Mouse (Mus musculus) gastrocnemius, adult 18-20 months (tissue): ENCODE data around the gene Rtn1. TPM values are rescaled to one million over a fixed set of nuclear protein-coding genes. Genes with fewer than 3 reads are reported as not detected.
"Not testable (repeated sequence)": the region's sequence is repeated elsewhere in the genome, so short reads cannot be mapped to it uniquely, and the experiment has no call there.

Source experiments
- DNase-seq: peaks from one replicate; pipeline ENCODE4 v3.0.0; 2021; ENCODE audit warnings: low spot score
- total RNA-seq, 2 experiments: library from RNA; stranded (reverse); gene quantifications; 2 replicates each; pipeline ENCODE4 v1.2.3; 2021

The Rtn1 gene
- total RNA-seq, 2 experiments from 2014 or later, result 1.9 to 2.3 TPM

GRCm38 (mm10) chr12:72325025-72325424, 83.8 kb downstream of the Rtn1 start:
- DNase-seq, result no peak

- DNase-seq, result no peak
Measured at GRCm38 (mm10) chr12:72324210-72324871, 84.5 kb downstream of the Rtn1 start.

- no peak for DNase-seq
Measured at GRCm38 (mm10) chr12:72323778-72324177, 85.1 kb downstream of the Rtn1 start.

- DNase-seq, result no peak
Measured at GRCm38 (mm10) chr12:72315732-72316465, 93.0 kb downstream of the Rtn1 start.

- DNase-seq, result no peak
Measured at GRCm38 (mm10) chr12:72310818-72311217, 98.0 kb downstream of the Rtn1 start.

GRCm38 (mm10) chr12:72308506-72308905, 100.3 kb downstream of the Rtn1 start:
- DNase-seq, result no peak

DNA sequence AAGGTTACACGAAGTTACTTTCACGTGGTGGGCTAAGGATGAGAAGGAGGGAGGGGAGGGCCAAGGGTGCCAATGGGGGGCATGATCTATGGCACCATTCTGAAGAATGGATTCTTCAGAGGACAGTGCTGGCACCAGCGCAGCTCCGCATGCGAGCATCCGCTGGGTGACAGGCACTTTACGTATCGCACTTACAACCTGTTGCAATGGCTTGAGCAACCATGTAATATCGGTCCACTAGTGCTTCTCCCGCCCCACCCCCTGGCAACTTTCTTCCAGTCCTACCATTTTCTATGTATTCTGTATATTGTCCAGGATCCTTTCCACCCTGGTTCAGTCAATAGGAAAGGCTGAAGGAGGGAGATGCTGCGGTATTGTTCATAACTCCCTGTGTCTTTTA, 102.6 kb downstream of the Rtn1 start:
- DNase-seq, result no peak

GRCm38 (mm10) chr12:72305421-72305820, 103.4 kb downstream of the Rtn1 start:
- DNase-seq, result no peak

GRCm38 (mm10) chr12:72304985-72305384, 103.9 kb downstream of the Rtn1 start:
- DNase-seq, result no peak

GRCm38 (mm10) chr12:72304347-72304688, 104.5 kb downstream of the Rtn1 start:
- no peak for DNase-seq

GRCm38 (mm10) chr12:72303624-72304346, 105.1 kb downstream of the Rtn1 start:
- no peak for DNase-seq

DNA sequence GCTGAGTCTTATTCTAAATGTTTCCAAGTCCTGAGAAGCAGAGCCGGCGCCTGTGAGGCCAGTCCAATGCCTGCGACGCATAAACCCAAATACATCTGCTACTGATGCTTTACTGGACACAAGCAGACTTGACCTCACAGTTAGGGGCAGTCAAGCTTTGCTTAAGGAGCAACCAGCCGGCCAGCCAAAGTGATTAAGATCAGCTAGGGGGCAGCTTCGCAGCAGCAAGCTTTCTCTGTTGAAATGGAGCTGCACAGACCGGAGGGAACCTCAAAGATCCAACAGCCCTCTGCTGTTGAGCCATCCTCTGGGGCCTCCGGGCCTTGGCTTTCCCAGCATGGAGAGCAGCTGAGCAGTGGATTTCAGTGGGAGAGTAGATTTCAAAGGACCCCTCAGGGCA, 107.4 kb downstream of the Rtn1 start:
- DNase-seq, result no peak

DNA sequence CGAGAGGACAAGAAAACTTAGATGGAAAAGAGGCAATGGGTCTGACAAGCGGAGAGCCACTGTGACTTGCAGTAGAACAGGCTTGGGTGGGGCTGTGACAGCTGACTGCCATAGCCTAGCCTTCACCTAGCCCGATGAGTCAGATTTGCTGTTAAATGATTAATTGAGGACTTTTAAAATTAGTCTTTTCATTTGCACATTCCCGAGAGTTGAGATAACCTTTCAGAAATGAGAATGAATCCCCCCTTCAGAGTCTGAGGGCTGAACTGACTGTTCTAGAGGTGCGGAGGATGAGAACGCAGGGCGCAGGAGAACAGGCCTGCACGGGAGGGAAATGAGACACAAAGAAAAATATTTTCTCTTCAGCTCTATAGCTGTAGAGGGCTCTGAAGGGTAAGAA, 107.9 kb downstream of the Rtn1 start:
- no peak for DNase-seq

DNA sequence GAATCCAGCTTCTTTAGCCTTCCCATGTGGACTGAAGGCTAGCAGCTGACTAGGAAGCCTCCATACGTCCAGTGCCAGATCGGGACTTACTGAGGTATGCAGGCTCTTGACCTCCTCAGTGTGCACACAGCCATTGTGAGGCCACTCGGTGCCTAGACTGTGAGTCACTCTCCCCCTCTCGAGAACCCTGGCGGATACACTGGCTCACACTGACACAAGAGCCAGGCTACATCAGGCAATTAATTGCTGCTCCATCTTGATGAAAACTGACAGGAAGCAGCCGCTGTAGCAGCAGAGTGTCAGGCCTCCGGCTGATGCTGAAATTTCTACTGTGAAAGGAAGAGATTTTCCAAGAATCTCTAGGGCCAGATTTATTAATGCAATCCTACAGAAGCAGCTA, 110.6 kb downstream of the Rtn1 start:
- DNase-seq, result no peak

DNA sequence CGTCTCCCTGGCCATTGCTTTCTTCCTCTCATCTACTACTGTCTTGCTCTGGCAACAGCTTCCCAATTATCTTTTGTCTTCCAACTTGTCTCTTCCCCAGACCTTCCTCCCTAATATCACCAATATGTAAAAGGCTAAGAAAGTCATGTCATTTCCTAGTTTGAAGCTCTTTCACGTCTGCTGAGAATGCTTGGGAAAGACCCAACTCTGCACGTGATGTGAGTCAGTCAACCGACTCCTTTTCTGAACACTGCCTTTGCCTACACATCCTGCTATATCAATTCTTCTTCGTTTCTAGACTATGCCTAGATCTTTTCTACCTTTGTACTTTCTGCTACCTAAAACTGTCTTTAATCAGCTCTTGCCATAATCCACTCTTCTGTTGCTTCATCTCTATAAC, 112.3 kb downstream of the Rtn1 start:
- DNase-seq, result no peak

DNA sequence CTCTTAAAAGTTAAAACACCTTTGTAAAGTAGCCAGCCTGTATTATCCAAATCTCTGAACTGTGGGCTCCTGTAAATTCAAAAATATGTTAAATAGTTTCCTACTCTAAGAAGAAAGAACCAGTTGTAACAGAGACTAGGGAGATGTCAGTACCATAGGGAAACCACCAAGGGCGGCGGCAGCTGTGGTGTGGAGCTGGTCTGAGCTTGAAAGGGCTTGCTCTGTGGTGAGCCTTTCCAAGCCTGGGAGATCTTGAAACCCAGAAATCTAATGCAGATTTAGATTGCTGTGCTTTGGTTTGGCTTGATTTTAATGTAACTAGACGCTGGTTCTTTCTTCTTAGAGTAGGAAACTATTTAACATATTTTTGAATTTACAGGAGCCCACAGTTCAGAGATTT, 115.7 kb downstream of the Rtn1 start:
- DNase-seq, result not testable (repeated sequence)

GRCm38 (mm10) chr12:72292566-72292965, 116.3 kb downstream of the Rtn1 start:
- DNase-seq, result no peak

DNA sequence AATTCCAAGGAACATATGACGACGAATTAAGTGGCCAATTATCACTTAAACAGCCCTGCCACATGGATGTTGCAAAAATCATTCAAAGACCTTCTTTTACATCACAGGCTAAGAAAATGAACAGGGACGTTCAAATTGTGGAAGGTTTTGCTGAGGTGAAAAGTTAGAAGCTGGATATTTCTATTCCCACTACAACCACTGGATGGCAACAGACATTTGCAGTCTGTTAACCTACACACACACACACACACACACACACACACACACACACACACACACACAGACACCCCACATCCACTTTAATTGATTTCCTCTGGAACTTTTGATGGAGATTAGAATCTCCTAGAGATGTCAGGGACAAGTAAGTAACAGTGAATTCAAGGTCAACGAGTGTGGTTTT, 117.6 kb downstream of the Rtn1 start:
- no peak for DNase-seq

- DNase-seq, result no peak
Measured at GRCm38 (mm10) chr12:72288215-72288614, 120.6 kb downstream of the Rtn1 start.

DNA sequence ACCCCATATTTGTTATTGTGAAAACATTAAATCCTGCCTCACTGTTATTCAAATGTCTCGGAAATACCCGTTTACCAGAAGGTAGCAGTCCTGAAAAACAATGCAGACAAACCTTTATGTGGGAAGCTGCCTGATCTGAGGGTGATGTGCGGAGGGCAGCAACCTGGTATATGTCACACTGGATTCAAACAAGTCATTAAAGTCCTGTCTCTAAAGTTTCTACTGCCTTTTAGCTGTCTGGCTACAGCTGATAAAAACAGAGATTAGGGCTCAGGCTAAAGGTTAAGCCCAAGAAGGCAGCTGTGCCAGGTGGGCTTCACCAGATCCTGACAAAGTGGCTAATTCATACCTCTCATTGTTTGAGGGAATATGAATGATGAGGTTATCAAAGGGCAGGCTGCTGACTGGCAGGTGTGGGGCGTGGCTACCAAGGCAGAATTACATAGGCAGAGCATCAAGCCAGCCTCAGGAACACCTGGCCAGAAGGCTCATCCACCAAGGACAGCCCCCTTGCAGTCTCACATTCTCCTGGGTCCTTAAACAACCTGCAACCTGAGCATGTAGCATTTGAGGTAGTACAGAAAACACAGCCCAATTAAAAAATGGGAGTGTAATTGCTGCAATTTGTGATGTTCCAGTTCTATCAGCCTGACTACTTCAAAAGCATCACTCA, 121.4 kb downstream of the Rtn1 start:
- DNase-seq, result no peak

- peak; percentile 59 for DNase-seq
Measured at GRCm38 (mm10) chr12:72285366-72286345, 123.2 kb downstream of the Rtn1 start.
